Mouse (Mus musculus): Measurements from ENCODE around the gene Olfr561.

Olfr561 gene

GRCm38 (mm10) chr7:102770921-102771320 lies at the start of gene Olfr561:
Olfr561 (plus strand) TSS chr7:102771221.
- ATAC-seq (ENCODE audit: insufficient number of reproducible peaks, low FRiP score, low TSS enrichment): no peak

- ATAC-seq (ENCODE audit: insufficient number of reproducible peaks, low FRiP score, low TSS enrichment): no peak
Observed at GRCm38 (mm10) chr7:102727391-102727790, 43.6 kb upstream of the Olfr561 start, which contains the start of gene Olfr559. Olfr559 (minus strand) TSS chr7:102727491.

GRCm38 (mm10) chr7:102733793-102734192 lies 37.2 kb upstream of the Olfr561 start:
- no peak for ATAC-seq (ENCODE audit: insufficient number of reproducible peaks, low FRiP score, low TSS enrichment)

- ATAC-seq (ENCODE audit: insufficient number of reproducible peaks, low FRiP score, low TSS enrichment): no peak
Observed at GRCm38 (mm10) chr7:102737705-102738104, 33.3 kb upstream of the Olfr561 start.

GRCm38 (mm10) chr7:102752086-102752485 lies 18.9 kb upstream of the Olfr561 start:
- ATAC-seq (ENCODE audit: insufficient number of reproducible peaks, low FRiP score, low TSS enrichment): no peak

- no peak for ATAC-seq (ENCODE audit: insufficient number of reproducible peaks, low FRiP score, low TSS enrichment)
Observed at GRCm38 (mm10) chr7:102759266-102759665, 11.8 kb upstream of the Olfr561 start, which contains the start of the genes Olfr560 and Olfr78. Olfr560 (minus strand) TSS chr7:102759366. Olfr78 (minus strand) TSS chr7:102759471.

GRCm38 (mm10) chr7:102803180-102803579 lies 32.2 kb downstream of the Olfr561 start, which contains the start of gene Olfr564:
Olfr564 (plus strand) TSS chr7:102803480.
- ATAC-seq (ENCODE audit: insufficient number of reproducible peaks, low FRiP score, low TSS enrichment): no peak
